Mouse (Mus musculus): ENCODE results near the gene Vsx1. TPM values are rescaled to one million over a fixed set of nuclear protein-coding genes. Genes with fewer than 3 reads are reported as not detected.

Gene Vsx1
- polyA plus RNA-seq, 1 experiment: 0.57 TPM

DNA sequence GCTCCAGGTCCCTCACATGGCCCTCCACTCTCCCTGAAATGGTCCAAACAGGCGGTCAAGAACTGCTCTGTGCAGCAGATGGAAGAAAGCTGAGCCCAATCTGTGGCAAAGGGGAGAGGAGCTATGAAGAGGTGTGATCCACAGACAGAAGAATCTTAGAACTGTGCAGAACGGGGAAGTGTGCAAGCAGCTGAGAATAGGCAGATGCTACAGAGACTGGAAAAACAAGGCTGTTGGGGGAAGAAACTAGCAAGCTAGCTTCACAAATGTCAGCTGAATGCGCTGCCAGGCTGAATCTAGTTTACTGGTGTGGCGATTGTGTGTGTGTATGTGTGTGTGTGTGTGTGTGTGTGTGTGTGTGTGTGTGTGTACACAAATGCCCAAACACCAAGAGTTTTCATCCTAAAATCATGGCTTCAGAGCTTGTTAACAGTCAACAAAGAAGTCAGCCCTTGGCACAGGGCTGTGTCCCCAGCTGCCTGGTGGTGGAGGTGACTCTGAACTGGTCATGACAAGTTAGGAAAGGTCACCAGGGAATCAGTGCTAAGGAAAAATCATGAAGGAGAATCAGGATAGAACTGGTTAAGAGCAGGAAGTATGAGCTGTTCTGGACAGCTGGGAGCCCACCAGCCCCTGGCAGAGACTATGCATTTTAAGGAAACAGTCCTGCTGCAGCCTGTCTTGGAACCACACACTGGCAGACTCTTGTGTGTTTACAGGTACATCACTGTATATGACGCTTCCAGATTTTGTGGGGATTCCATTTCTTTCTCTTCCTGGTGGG, 28.3 kb downstream of the Vsx1 start:
- no peak overlapping the region for H3K4me3 ChIP-seq (ENCODE audit: low read depth, low read length)

DNA sequence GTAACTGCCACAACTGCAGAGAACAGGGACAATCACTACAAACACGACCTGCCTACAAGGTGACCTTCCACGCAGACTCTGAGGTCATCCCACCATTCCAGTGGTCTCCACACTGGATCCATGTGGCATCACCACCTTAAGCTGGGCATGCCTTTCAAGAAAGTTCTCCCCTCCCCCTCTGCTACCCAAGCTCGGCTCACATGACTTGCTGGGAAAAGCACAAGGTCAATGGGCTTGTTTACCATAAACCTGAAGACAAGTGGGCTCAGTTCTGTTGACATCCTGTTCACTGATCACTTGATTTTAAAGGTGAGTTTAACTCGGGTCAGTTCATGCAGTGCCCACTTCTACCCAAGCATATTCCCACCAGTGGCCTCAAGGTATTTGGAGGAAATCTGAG, 29.1 kb downstream of the Vsx1 start:
- Histone ChIP-seq H3K27ac (ENCODE audit: insufficient read depth, low read length) (no peak overlapping the region), H3K27me3 (ENCODE audit: control insufficient read depth, insufficient read depth, low read length, poor library complexity, severe bottlenecking) (no peaks in the 10 kb centered on the region), H3K9me3 (replicated peaks; ENCODE audit: control insufficient read depth, insufficient read depth, low read length, poor library complexity, severe bottlenecking) (peaks cover 8% of the 10 kb centered on the region; the same call in 1 of the 2 replicates), H3K4me1 (ENCODE audit: control insufficient read depth, insufficient read depth, low read length) (peaks cover 8% of the 10 kb centered on the region), H3K36me3 (ENCODE audit: control insufficient read depth, insufficient read depth, low read length, poor library complexity, severe bottlenecking) (no peaks in the 10 kb centered on the region), H3K4me3 (ENCODE audit: low read depth, low read length) (no peak overlapping the region), H3K9ac (ENCODE audit: low read depth, poor library complexity, severe bottlenecking) (no peak overlapping the region)
- TF ChIP-seq EP300 (IDR thresholded peaks at IDR 0.05; ENCODE audit: insufficient read depth, low read depth, low read length) (peak; percentile 96), POLR2A (IDR thresholded peaks at IDR 0.05; ENCODE audit: insufficient read depth, low read length) (no peak), CTCF (IDR thresholded peaks at IDR 0.05; ENCODE audit: low read depth, low read length) (no peak)

More for the DNA sequence above, 28.3 kb downstream of the Vsx1 start:
- Histone ChIP-seq H3K36me3 (ENCODE audit: control insufficient read depth, insufficient read depth, low read length, poor library complexity, severe bottlenecking) (no peaks in the 10 kb centered on the region), H3K9ac (ENCODE audit: low read depth, poor library complexity, severe bottlenecking) (no peak overlapping the region), H3K27ac (ENCODE audit: insufficient read depth, low read length) (no peak overlapping the region), H3K27me3 (ENCODE audit: control insufficient read depth, insufficient read depth, low read length, poor library complexity, severe bottlenecking) (no peaks in the 10 kb centered on the region), H3K4me1 (ENCODE audit: control insufficient read depth, insufficient read depth, low read length) (peaks cover 8% of the 10 kb centered on the region), H3K9me3 (replicated peaks; ENCODE audit: control insufficient read depth, insufficient read depth, low read length, poor library complexity, severe bottlenecking) (peaks cover 8% of the 10 kb centered on the region; the same call in 1 of the 2 replicates)
- TF ChIP-seq CTCF (IDR thresholded peaks at IDR 0.05; ENCODE audit: low read depth, low read length) (no peak), EP300 (IDR thresholded peaks at IDR 0.05; ENCODE audit: insufficient read depth, low read depth, low read length) (no peak), POLR2A (IDR thresholded peaks at IDR 0.05; ENCODE audit: insufficient read depth, low read length) (no peak)

DNA sequence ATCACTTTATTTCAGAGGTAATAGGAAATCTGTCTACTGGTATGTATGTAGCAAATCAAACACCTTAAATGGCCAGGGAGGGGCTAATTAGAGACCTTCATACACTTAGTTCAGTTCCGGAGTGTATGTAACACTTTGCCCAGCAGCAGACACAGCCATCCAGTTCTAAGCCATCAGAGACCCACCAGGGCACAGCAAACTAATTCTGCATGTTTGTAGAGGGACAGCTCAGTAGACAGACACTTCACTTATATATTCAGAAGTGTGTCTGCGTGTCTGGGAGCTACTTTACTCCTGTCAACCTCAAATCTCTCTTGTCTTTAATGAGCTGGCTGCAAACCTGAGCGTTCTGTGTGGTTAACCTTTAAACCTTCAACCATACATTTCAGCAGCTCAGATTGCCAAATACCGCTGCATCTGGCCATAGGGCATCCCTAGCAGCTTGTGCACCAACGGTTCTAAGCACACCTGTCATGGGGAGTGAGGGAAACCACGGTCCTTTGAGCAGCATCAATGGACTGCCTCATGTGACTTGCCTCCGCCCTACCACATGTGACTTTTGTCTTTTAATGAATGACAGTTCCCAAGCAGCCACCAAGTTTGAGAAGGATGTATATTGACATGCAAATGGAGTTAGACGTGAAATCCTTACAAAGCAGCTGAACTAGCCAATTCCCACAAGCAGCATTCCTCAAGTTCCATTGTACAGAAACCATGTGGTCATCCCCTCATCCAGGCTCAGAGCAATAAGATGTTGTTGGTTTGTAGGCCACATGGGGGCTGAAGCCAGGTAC, 32.0 kb downstream of the Vsx1 start:
- peaks cover 8% of the 10 kb centered on the region; the same call in 1 of the 2 replicates for H3K9me3 ChIP-seq (replicated peaks; ENCODE audit: control insufficient read depth, insufficient read depth, low read length, poor library complexity, severe bottlenecking)
- TF ChIP-seq POLR2A (IDR thresholded peaks at IDR 0.05; ENCODE audit: insufficient read depth, low read length) (no peak), EP300 (IDR thresholded peaks at IDR 0.05; ENCODE audit: insufficient read depth, low read depth, low read length) (peak; percentile 99)
- no peak overlapping the region for H3K4me3 ChIP-seq (ENCODE audit: low read depth, low read length)
- no peaks in the 10 kb centered on the region for H3K27me3 ChIP-seq (ENCODE audit: control insufficient read depth, insufficient read depth, low read length, poor library complexity, severe bottlenecking)
- peak overlapping the region; percentile 47; the same call in 1 of the 2 replicates for H3K27ac ChIP-seq (ENCODE audit: insufficient read depth, low read length)
- H3K9ac ChIP-seq (ENCODE audit: low read depth, poor library complexity, severe bottlenecking): no peak overlapping the region
- no peaks in the 10 kb centered on the region for H3K36me3 ChIP-seq (ENCODE audit: control insufficient read depth, insufficient read depth, low read length, poor library complexity, severe bottlenecking)
- H3K4me1 ChIP-seq (ENCODE audit: control insufficient read depth, insufficient read depth, low read length): peaks cover 8% of the 10 kb centered on the region

DNA sequence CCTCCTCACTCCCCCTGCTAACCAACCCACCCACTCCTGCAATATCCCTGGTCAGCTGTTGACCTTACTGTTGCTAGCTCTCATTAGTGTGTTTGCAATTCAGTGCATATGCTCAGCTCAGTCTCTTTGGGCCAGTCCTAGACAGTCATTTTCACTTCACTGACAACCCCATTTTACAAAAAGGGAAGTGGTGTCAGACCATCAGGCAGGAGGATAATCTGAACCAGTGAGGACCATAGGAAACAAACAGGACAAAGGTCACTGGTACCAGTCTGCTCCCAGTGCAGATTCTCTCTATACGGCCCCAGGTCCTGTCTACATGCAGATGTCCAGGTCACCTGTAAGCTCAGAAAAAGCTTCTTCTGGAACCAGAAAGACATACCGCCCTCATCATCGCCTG, 33.0 kb downstream of the Vsx1 start:
- Histone ChIP-seq H3K9me3 (replicated peaks; ENCODE audit: control insufficient read depth, insufficient read depth, low read length, poor library complexity, severe bottlenecking) (peaks cover 8% of the 10 kb centered on the region; the same call in 1 of the 2 replicates), H3K4me1 (ENCODE audit: control insufficient read depth, insufficient read depth, low read length) (peaks cover 11% of the 10 kb centered on the region), H3K36me3 (ENCODE audit: control insufficient read depth, insufficient read depth, low read length, poor library complexity, severe bottlenecking) (no peaks in the 10 kb centered on the region), H3K9ac (ENCODE audit: low read depth, poor library complexity, severe bottlenecking) (no peak overlapping the region), H3K27me3 (ENCODE audit: control insufficient read depth, insufficient read depth, low read length, poor library complexity, severe bottlenecking) (no peaks in the 10 kb centered on the region), H3K27ac (ENCODE audit: insufficient read depth, low read length) (no peak overlapping the region), H3K4me3 (ENCODE audit: low read depth, low read length) (no peak overlapping the region)
- TF ChIP-seq EP300 (IDR thresholded peaks at IDR 0.05; ENCODE audit: insufficient read depth, low read depth, low read length): no peak
- no peak for TF ChIP-seq CTCF (IDR thresholded peaks at IDR 0.05; ENCODE audit: low read depth, low read length)
- no peak for TF ChIP-seq POLR2A (IDR thresholded peaks at IDR 0.05; ENCODE audit: insufficient read depth, low read length)

DNA sequence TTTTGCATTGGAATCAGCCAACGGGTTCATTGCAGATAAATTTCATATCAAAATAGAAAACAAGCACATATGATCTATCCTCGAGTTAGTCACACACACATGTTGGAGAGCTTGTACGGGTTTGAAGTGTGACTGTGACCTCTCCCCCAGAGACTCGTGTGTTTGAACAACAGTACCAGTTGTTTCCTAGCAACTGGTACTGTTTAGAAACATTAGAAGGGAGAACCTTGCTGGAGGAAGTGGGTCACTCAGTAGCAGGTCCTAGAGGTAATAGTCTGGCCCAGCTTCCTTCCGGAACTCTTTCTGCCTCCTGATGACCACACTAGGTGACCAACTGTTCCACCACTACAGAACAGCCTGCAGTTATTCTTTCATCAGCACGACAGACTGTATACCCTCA, 33.9 kb downstream of the Vsx1 start:
- peaks cover 8% of the 10 kb centered on the region; the same call in 1 of the 2 replicates for H3K9me3 ChIP-seq (replicated peaks; ENCODE audit: control insufficient read depth, insufficient read depth, low read length, poor library complexity, severe bottlenecking)
- no peak overlapping the region for H3K9ac ChIP-seq (ENCODE audit: low read depth, poor library complexity, severe bottlenecking)
- no peak for TF ChIP-seq POLR2A (IDR thresholded peaks at IDR 0.05; ENCODE audit: insufficient read depth, low read length)
- TF ChIP-seq CTCF (IDR thresholded peaks at IDR 0.05; ENCODE audit: low read depth, low read length): no peak
- no peak for TF ChIP-seq EP300 (IDR thresholded peaks at IDR 0.05; ENCODE audit: insufficient read depth, low read depth, low read length)
- H3K27me3 ChIP-seq (ENCODE audit: control insufficient read depth, insufficient read depth, low read length, poor library complexity, severe bottlenecking): no peaks in the 10 kb centered on the region
- peaks cover 11% of the 10 kb centered on the region for H3K4me1 ChIP-seq (ENCODE audit: control insufficient read depth, insufficient read depth, low read length)
- no peaks in the 10 kb centered on the region for H3K36me3 ChIP-seq (ENCODE audit: control insufficient read depth, insufficient read depth, low read length, poor library complexity, severe bottlenecking)
- no peak overlapping the region for H3K4me3 ChIP-seq (ENCODE audit: low read depth, low read length)
- no peak overlapping the region for H3K27ac ChIP-seq (ENCODE audit: insufficient read depth, low read length)

All from ES-Bruce4 (cell line).